Mouse (Mus musculus): ENCODE measurements around the gene Asb13.

GRCm38 (mm10) chr13:3628102-3628501 is 5.7 kb upstream of the Asb13 start:
- TF ChIP-seq CTCF (conservative IDR thresholded peaks at IDR 0.05; ENCODE audit: insufficient read depth, insufficient read length, low read depth, low read length) (no peak), POLR2A (IDR thresholded peaks at IDR 0.05; ENCODE audit: low read depth, low read length) (no peak)

Data from kidney, adult 2 months (tissue).